Mouse (Mus musculus): ENCODE measurements at regions not wholly inside any gene's neighbourhood (a gene's known extent, or its start where the extent isn't known, plus 50 kb on each side); places are given as distances from the start of the nearest gene placed in this dataset.

GRCm38 (mm10) chr4:82173461-82174085 lies 532.0 kb downstream of the Nfib start:
- TF ChIP-seq CHD2 (IDR thresholded peaks at IDR 0.05; ENCODE audit: low read depth, low read length) (no peak), ZC3H11A (IDR thresholded peaks at IDR 0.05; ENCODE audit: borderline replicate concordance, low read depth, low read length) (no peak), MAFK (IDR thresholded peaks at IDR 0.05; ENCODE audit: insufficient read depth, low read depth, low read length) (no peak), ZNF384 (IDR thresholded peaks at IDR 0.05; ENCODE audit: low read depth, low read length) (no peak)
